Mouse (Mus musculus): ENCODE measurements at regions not wholly inside any gene's neighbourhood (a gene's known extent, or its start where the extent isn't known, plus 50 kb on each side); places are given as distances from the start of the nearest gene placed in this dataset.

DNA sequence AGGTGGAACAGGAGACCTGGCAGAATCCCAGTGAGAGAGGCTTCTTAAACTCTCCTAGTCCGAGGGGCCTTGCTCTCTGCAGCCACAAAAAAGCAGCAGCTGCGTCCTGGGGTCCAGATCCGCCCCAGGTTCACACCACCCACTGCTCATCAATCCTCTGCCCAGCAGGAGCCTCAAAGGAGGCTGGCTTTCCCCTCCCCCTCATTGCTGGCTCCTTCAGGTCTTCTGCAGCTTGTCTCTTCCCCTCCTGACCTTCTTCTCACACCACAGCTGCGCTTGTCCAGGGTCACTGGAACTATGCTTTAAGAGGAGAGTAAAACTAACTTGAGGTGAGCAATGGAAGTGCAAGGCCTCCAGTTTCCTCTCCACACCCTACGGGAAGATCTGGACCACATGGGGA is 50.0 kb upstream of the Mmp2 start:
- TF ChIP-seq EP300 (IDR thresholded peaks at IDR 0.05; ENCODE audit: low read depth) (no peak), CTCF (IDR thresholded peaks at IDR 0.05; ENCODE audit: low read depth) (no peak)

Measured in liver, postnatal 0 days (tissue).